Mouse (Mus musculus) kidney, postnatal 0 days (tissue): ENCODE measurements around the gene Fads2. TPM values are rescaled to one million over a fixed set of nuclear protein-coding genes. Genes with fewer than 3 reads are reported as not detected.

ENCODE experiments used
- ATAC-seq: fragments of 200-750 bp; cut with Nextera tagmentation; replicated peaks from 2 replicates; pipeline ENCODE4 v1.8.0; 2017; ENCODE audit warnings: low read depth, moderate number of reproducible peaks, moderate TSS enrichment, moderate library complexity; ENCODE audit not compliant: low FRiP score
- DNase-seq: peaks from one replicate; pipeline ENCODE4 v3.0.0-alpha.2; 2016; ENCODE audit warnings: low spot score
- H3K27ac ChIP-seq: fragments of 300-500 bp; sonication (generic); 2 replicates; pipeline ENCODE4 v1.5.1; 2014; ENCODE audit warnings: mild to moderate bottlenecking
- H3K27me3 ChIP-seq: fragments of 300-500 bp; sonication (generic); 2 replicates; pipeline ENCODE4 v1.6.1; 2014; ENCODE audit warnings: low read length, mixed read lengths; ENCODE audit not compliant: insufficient read depth
- H3K36me3 ChIP-seq: fragments of 300-500 bp; sonication (generic); 2 replicates; pipeline ENCODE4 v1.6.1; 2014; ENCODE audit warnings: low read length, mixed read lengths; ENCODE audit not compliant: insufficient read depth
- H3K4me1 ChIP-seq: fragments of 300-500 bp; sonication (generic); replicated peaks from 2 replicates; pipeline ENCODE4 v1.6.1; 2014; ENCODE audit warnings: antibody characterized with exemption, low read length, mixed read lengths; ENCODE audit not compliant: insufficient read depth
- H3K4me2 ChIP-seq: fragments of 300-500 bp; sonication (generic); 2 replicates; pipeline ENCODE4 v1.6.1; 2014; ENCODE audit warnings: mild to moderate bottlenecking, low read length, moderate library complexity, mixed read lengths
- H3K4me3 ChIP-seq: fragments of 300-500 bp; sonication (generic); replicated peaks from 2 replicates; pipeline ENCODE4 v1.5.1; 2014; ENCODE audit warnings: low read depth, low read length
- H3K9ac ChIP-seq: fragments of 300-500 bp; sonication (generic); 2 replicates; pipeline ENCODE4 v1.6.1; 2014; ENCODE audit warnings: low read depth, low read length
- H3K9me3 ChIP-seq: fragments of 300-500 bp; sonication (generic); replicated peaks from 2 replicates; pipeline ENCODE4 v1.6.1; 2016; ENCODE audit warnings: low read length, inconsistent platforms, mixed read lengths
- CTCF ChIP-seq: IDR thresholded peaks from 2 replicates; pipeline ENCODE4 v1.5.1; 2016; ENCODE audit warnings: antibody characterized with exemption, low read depth, mild to moderate bottlenecking, moderate library complexity
- WGBS: fragments of 180-500 bp; shearing (Covaris S2); extraction: QIAGEN DNeasy Blood & Tissue Kit; methylation state at CpG from one replicate; pipeline ENCODE4 v1.1.7; 2014; 5-methylcytosine and 5-hydroxymethylcytosine counted together
- polyA plus RNA-seq: library from polyadenylated mRNA; unstranded; fragments of >200 nt; fragmentation: Nextera tagmentation; extraction: Ambion mirVana; gene quantifications from 2 replicates; pipeline ENCODE4 v1.2.1, GENCODE M21; 2015

Gene Fads2
- polyA plus RNA-seq, 1 experiment from 2014 or later, result 37.1 TPM

DNA sequence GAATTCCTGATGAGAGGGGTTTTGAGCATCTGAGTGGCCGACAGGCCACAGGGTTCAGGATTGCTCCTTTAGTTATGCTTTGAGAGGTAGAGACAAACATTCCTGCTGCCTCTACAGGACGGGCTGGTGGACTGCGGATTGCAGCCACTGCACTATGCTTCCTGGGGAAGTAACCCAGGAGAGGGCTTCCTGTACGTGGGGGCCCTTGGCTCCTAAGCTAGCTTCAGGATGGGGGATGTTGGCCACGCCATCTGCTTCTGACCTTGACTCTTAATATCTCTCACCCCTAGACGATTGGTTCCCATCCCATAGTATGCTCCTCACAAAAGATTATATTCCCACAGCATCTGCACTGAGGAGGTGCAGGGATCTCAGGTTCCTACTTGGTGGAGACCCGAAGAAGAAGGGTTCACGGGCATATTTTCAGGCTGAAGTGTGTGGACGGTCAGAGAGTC lies 78.2 kb downstream of the Fads2 start:
- no peak for ATAC-seq
- Histone ChIP-seq H3K4me1 (peaks cover 26% of the 10 kb centered on the region), H3K4me2 (no peak overlapping the region)

DNA sequence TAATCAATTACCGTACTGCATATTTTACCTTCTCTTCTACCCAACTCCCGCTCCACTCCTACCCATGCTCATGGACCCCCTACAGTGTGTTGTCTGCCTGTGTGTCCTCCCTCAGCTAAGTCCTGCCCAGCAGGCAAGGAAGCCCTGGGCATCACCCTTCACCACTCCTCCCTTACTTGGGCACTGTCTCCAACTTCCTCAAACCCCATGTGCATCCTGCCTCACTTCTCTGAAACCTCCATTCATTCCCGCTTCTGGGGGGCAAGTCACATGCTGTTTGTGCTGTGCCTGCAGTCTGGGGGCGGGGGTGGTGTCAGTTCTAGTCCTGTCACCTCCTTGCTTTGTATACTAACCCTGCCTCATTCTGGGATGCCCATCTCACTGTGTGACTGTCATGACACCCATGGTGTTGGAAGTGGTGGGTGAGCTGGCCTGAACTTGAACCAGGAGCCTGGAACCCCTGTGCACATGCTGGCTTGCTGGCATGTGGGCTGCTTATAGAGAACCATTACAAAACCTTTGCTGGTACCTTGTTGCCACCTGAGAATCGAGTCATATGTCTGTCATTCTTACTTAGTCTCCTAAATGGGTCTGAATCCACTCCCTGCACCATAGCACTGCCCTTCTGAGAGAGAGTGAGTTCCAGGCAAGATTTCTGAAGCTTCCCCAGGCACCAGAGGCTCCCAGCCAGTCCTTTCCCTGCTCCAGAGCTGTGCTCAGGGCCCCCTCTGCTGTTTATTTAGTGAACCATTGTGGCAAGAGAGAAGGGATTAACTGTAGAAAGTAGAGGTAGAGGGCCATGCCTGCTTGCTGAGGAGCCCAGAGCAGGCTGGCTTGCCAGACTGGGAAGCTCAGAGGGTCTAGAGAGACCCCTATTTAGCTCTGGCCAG lies 78.9 kb downstream of the Fads2 start:
- Histone ChIP-seq H3K4me2 (no peak overlapping the region), H3K27ac (peak overlapping the region; percentile 80), H3K27me3 (no peaks in the 10 kb centered on the region), H3K4me3 (no peak overlapping the region), H3K4me1 (peaks cover 27% of the 10 kb centered on the region), H3K9me3 (no peaks in the 10 kb centered on the region), H3K36me3 (0 out of 2 replicates have a peak, but pooled peaks cover 4% of the 10 kb centered on the region), H3K9ac (no peak overlapping the region)
- peak; percentile 80 for TF ChIP-seq CTCF
- WGBS, result 64% methylated on average over 5 of the region's 5 CpGs
- ATAC-seq (no peak), DNase-seq (peak; percentile 82)

More for the DNA sequence above, 78.2 kb downstream of the Fads2 start:
- Histone ChIP-seq H3K27ac (peak overlapping the region; percentile 80), H3K27me3 (no peaks in the 10 kb centered on the region), H3K9ac (no peak overlapping the region), H3K36me3 (0 out of 2 replicates have a peak, but pooled peaks cover 10% of the 10 kb centered on the region), H3K4me3 (no peak overlapping the region), H3K9me3 (no peaks in the 10 kb centered on the region)
- 58% methylated on average over 9 of the region's 9 CpGs for WGBS
- peak; percentile 34 for DNase-seq
- no peak for TF ChIP-seq CTCF

DNA sequence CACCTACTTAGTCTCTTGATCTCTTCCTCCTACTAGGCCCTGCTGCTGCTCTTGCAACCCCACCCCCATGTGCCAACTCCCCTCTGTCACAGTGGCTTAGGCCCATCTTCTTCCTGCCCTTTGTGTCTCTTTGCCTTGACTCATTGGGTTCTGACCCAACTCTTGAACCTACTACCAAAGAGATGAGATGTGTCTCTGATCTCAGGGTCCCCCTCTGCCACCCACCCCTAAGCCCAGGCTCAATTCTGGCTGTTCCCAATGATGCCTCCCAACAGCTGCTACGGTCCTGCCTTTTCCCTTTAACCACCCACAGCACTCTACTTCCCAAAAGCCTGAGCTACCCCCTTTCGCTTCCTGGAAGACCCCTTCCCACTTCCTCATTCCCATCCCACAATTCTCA lies 79.6 kb downstream of the Fads2 start:
- TF ChIP-seq CTCF, result no peak
- no peak overlapping the region for H3K4me2 ChIP-seq
- H3K9ac ChIP-seq, result no peak overlapping the region
- no peaks in the 10 kb centered on the region for H3K36me3 ChIP-seq
- DNase-seq (no peak), ATAC-seq (no peak)
- no peak overlapping the region for H3K27ac ChIP-seq
- H3K4me3 ChIP-seq, result no peak overlapping the region
- peaks cover 27% of the 10 kb centered on the region for H3K4me1 ChIP-seq
- H3K27me3 ChIP-seq, result no peaks in the 10 kb centered on the region
- 53% methylated on average over 2 of the region's 2 CpGs for WGBS
- H3K9me3 ChIP-seq, result no peaks in the 10 kb centered on the region

DNA sequence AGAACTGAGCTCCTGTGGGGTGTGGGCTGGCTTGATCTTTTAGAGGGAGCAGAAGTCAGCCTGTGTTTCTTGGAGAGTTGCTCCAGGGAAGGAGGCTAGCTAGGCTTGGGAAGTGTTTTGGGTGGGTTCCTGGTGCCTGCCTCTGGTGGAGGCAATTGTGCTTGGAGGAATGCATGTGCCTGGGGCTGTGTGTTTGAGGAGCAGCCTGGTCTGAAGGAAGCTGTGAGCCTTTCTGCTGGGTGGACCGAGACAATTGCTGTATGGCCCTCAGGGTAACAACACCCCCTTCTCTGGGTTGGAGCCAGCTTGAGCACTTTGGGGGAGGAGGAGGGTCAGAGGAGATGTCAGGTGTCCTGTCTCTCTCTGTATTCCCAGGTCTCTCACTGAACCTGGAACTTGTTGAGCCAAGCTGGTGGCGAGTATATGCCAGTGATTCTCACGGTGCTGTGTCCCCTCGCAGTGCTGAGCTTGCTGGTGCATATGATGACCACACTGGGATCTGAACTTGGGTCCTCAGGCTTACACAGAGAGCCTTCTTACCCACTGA lies 82.3 kb downstream of the Fads2 start:
- ATAC-seq (no peak), DNase-seq (no peak)
- Histone ChIP-seq H3K4me1 (peaks cover 23% of the 10 kb centered on the region), H3K9me3 (no peaks in the 10 kb centered on the region), H3K36me3 (no peaks in the 10 kb centered on the region), H3K4me3 (peak overlapping the region; percentile 56), H3K9ac (peak overlapping the region; percentile 65; the same call in 1 of the 2 replicates), H3K27me3 (no peaks in the 10 kb centered on the region), H3K4me2 (peak overlapping the region; percentile 87), H3K27ac (no peak overlapping the region)
- WGBS, result 55% methylated on average over 4 of the region's 4 CpGs
- TF ChIP-seq CTCF, result no peak

DNA sequence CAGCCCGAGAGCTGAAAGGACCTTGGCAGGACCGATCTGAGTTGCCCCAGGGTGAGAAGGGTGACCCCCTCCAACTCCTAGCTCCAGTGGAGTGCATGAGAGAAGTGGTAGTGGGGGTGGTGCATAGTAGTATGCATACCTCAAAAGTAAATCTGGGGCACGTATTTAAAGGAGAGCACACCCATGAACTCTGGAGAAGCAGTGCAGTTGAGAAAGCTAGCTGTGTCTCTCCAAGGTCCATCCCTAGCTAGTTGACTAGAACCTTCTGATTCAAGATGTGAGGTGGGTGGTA lies 83.1 kb downstream of the Fads2 start:
- DNase-seq, result no peak
- ATAC-seq, result 0 out of 2 replicates have a peak, but pooled peaks have one; percentile 5
- Histone ChIP-seq H3K9ac (peak overlapping the region; percentile 65), H3K4me3 (peak overlapping the region; percentile 56), H3K4me2 (peak overlapping the region; percentile 87), H3K27me3 (no peaks in the 10 kb centered on the region), H3K27ac (peak overlapping the region; percentile 37; the same call in 1 of the 2 replicates), H3K36me3 (no peaks in the 10 kb centered on the region), H3K4me1 (peaks cover 28% of the 10 kb centered on the region), H3K9me3 (no peaks in the 10 kb centered on the region)
- 0% methylated on average over 3 of the region's 3 CpGs for WGBS
- no peak for TF ChIP-seq CTCF

DNA sequence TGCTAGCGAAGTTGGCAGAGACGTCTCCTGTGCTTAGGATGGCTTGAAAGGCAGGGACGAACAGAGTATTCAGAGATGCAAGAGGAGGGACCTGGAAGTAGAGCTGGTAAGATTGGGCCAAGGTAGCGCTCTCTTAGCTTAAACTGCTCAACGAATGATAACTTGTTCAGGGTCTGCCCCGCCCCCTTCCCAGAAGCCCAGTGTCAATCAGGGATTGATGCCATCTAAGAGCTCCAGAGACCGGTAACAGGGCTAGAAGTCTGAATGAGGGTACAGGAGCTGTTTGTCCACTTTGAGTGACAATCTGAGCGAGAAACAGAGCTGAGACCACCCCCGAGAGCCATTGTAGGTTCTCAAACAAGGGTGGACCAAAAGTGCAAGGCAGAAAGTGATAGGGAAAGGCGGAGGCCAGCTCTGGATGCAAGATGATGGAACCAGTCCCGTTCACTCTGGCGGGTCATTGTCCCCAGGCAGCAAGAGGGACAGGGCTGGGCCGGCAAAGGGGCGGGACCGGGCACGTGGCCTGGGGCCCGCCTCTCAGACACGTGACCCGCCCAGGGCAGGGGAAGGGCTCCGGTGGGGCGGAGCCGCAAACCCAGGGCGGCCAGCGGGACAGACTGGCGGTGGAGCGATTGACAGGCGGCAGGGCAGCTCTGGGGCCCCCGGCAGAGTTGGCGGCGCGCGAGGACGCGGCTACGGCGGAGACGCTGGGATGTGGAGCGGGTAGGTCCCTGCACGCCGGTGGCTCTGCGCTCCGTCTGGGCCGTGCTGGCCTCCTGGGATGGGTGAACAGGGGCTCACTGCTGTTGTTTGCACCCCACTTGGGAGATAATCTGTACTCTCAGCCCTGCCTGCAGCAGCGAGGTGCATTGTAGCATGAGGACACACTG lies 83.7 kb downstream of the Fads2 start:
- Histone ChIP-seq H3K9me3 (no peaks in the 10 kb centered on the region), H3K36me3 (no peaks in the 10 kb centered on the region), H3K4me3 (peak overlapping the region; percentile 56), H3K4me2 (peak overlapping the region; percentile 87), H3K27me3 (no peaks in the 10 kb centered on the region), H3K4me1 (peaks cover 29% of the 10 kb centered on the region), H3K9ac (peak overlapping the region; percentile 65), H3K27ac (peak overlapping the region; percentile 37; the same call in 1 of the 2 replicates)
- whole genome bisulfite sequencing, result 7% methylated on average over 42 of the region's 44 CpGs
- peak; percentile 92 for ATAC-seq
- peak; percentile 94 for DNase-seq
- no peak for TF ChIP-seq CTCF
